Mouse (Mus musculus) heart, embryonic 16.5 days (tissue): Measurements from ENCODE around the gene Atp6v1f. TPM values are rescaled to one million over a fixed set of nuclear protein-coding genes. Genes with fewer than 3 reads are reported as not detected.

ENCODE experiments used
- ATAC-seq: fragments of 200-750 bp; cut with Nextera tagmentation; replicated peaks from 2 replicates; pipeline ENCODE4 v1.8.0; 2017; ENCODE audit warnings: moderate number of reproducible peaks; ENCODE audit not compliant: insufficient read depth, low FRiP score; ENCODE audit errors: extremely low read depth
- H3K27ac ChIP-seq: fragments of 300-500 bp; sonication (generic); 2 replicates; pipeline ENCODE4 v1.5.1; 2014; ENCODE audit warnings: mild to moderate bottlenecking, low read length, control low read depth, moderate library complexity
- H3K27me3 ChIP-seq: fragments of 300-500 bp; sonication (generic); 2 replicates; pipeline ENCODE4 v1.6.1; 2014; ENCODE audit warnings: low read length, mixed read lengths; ENCODE audit not compliant: control insufficient read depth, insufficient read depth
- H3K36me3 ChIP-seq: fragments of 300-500 bp; sonication (generic); 2 replicates; pipeline ENCODE4 v1.6.1; 2014; ENCODE audit not compliant: control insufficient read depth, insufficient read depth
- H3K4me1 ChIP-seq: fragments of 300-500 bp; sonication (generic); 2 replicates; pipeline ENCODE4 v1.6.1; 2014; ENCODE audit warnings: low read length, mixed read lengths; ENCODE audit not compliant: control insufficient read depth, insufficient read depth
- H3K4me2 ChIP-seq: fragments of 300-500 bp; sonication (generic); 2 replicates; pipeline ENCODE4 v1.6.1; 2014; ENCODE audit warnings: low read depth, mild to moderate bottlenecking, control low read depth, low read length
- H3K4me3 ChIP-seq: fragments of 300-500 bp; sonication (generic); 2 replicates; pipeline ENCODE4 v1.5.1; 2014; ENCODE audit warnings: mild to moderate bottlenecking, control low read depth, low read length
- H3K9ac ChIP-seq: fragments of 300-500 bp; sonication (generic); 2 replicates; pipeline ENCODE4 v1.6.1; 2014; ENCODE audit warnings: low read length, control low read depth
- H3K9me3 ChIP-seq: fragments of 300-500 bp; sonication (generic); replicated peaks from 2 replicates; pipeline ENCODE4 v1.6.1; 2016; ENCODE audit warnings: low read length; ENCODE audit not compliant: control insufficient read depth
- WGBS: fragments of 180-500 bp; shearing (Covaris S2); extraction: QIAGEN DNeasy Blood & Tissue Kit; methylation state at CpG from one replicate; pipeline ENCODE4 v1.1.7; 2014; 5-methylcytosine and 5-hydroxymethylcytosine counted together
- polyA plus RNA-seq: library from polyadenylated mRNA; unstranded; fragments of >200 nt; fragmentation: Nextera tagmentation; extraction: Ambion mirVana; gene quantifications from 2 replicates; pipeline ENCODE4 v1.2.1, GENCODE M21; 2015

Gene Atp6v1f
- polyA plus RNA-seq = 197 and 199 TPM in 2 replicates

GRCm38 (mm10) chr6:29467583-29468354 is at the start of gene Atp6v1f:
Gene Atp6v1f (plus strand): TSS chr6:29467718.
- WGBS = under 1% methylated on average over 39 of the region's 39 CpGs
- peak; percentile 95 for ATAC-seq
- peaks cover 11% of the 10 kb centered on the region for H3K36me3 ChIP-seq
- no peaks in the 10 kb centered on the region for H3K27me3 ChIP-seq
- peak within 1 kb of the TSS; percentile 86 for H3K4me3 ChIP-seq
- H3K4me2 ChIP-seq = peak within 1 kb of the TSS; percentile 84
- peak within 1 kb of the TSS; percentile 52 for H3K27ac ChIP-seq
- no peaks in the 10 kb centered on the region for H3K9me3 ChIP-seq
- H3K9ac ChIP-seq = peak within 1 kb of the TSS; percentile 78
- 0 out of 2 replicates have a peak, but pooled peaks cover 6% of the 10 kb centered on the region for H3K4me1 ChIP-seq

DNA sequence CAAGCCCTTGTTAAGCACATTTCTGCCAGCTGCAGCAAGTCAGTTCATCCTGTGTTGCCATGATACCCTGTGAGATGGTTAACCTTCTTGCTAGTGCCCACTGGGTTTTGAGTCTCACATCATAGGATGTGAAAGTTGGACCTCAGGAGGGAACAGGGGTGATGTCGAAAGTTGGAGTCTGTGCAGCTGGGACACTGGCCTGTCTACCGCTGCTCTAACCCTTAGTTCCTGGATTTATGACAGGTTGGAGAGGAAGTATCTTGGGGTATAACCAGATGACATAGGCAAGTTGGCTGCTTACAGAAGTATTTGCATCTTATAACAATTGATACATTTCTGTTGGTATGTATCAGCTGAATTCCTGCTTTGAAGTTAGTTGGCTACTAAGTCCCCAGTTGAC is 46.9 kb upstream of the Atp6v1f start:
- Histone ChIP-seq H3K4me1 (no peaks in the 10 kb centered on the region; the same call in 1 of the 2 replicates), H3K36me3 (no peaks in the 10 kb centered on the region; the same call in 1 of the 2 replicates), H3K4me2 (no peak overlapping the region), H3K9ac (no peak overlapping the region), H3K27ac (no peak overlapping the region), H3K9me3 (no peaks in the 10 kb centered on the region), H3K4me3 (no peak overlapping the region), H3K27me3 (no peaks in the 10 kb centered on the region)
- 74% methylated on average over 2 of the region's 2 CpGs for WGBS
- no peak for ATAC-seq

DNA sequence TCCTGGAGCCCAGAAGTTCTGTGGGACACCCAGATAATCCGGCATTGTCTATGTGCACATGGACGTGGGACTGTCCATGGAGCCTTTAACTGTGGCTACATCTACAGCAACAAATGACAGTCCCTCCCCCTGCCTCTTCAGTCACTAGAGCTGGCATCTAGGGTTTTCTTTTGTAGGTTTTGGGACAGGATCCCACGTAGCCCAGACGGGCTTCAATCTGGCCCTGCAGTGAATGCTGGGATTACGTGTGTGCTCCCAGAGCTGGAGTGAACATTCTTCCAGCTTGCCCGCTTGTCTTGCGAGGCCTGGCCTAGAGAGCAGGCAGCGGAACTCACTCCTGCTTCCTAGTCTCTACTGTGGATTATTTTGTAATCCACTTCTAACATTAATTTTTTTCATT is 42.4 kb upstream of the Atp6v1f start:
- H3K4me3 ChIP-seq = no peak overlapping the region
- no peaks in the 10 kb centered on the region; the same call in 1 of the 2 replicates for H3K4me1 ChIP-seq
- no peak overlapping the region for H3K9ac ChIP-seq
- H3K27ac ChIP-seq = no peak overlapping the region
- H3K36me3 ChIP-seq = 0 out of 2 replicates have a peak, but pooled peaks cover 2% of the 10 kb centered on the region
- H3K4me2 ChIP-seq = no peak overlapping the region
- H3K27me3 ChIP-seq = no peaks in the 10 kb centered on the region
- H3K9me3 ChIP-seq = no peaks in the 10 kb centered on the region
- no peak for ATAC-seq
- 84% methylated on average over 8 of the region's 8 CpGs for WGBS

DNA sequence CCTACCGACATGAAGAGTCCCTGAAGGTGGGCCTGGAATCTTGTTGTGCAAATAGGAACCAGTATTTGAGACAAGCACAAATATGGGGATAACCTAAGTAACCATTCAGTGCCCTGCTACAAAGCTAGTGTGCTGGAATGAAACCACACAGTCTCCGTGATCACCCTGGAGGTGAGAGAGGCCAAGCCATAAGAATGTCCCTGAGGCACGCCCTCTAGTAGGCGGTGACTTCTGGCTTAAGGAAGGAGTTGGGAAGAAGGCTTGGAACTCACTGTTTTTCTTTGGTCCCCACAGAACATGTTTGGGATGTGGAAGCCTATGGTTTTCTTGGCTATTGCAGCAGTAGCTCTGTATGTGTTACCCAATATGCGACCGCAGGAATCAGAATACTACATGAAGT is 41.2 kb upstream of the Atp6v1f start:
- peaks cover 11% of the 10 kb centered on the region for H3K4me1 ChIP-seq
- H3K4me3 ChIP-seq = no peak overlapping the region
- no peak for ATAC-seq
- H3K9ac ChIP-seq = no peak overlapping the region
- no peaks in the 10 kb centered on the region for H3K27me3 ChIP-seq
- no peak overlapping the region for H3K4me2 ChIP-seq
- 76% methylated on average over 6 of the region's 6 CpGs for WGBS
- no peaks in the 10 kb centered on the region for H3K9me3 ChIP-seq
- no peak overlapping the region for H3K27ac ChIP-seq
- 0 out of 2 replicates have a peak, but pooled peaks cover 2% of the 10 kb centered on the region for H3K36me3 ChIP-seq

DNA sequence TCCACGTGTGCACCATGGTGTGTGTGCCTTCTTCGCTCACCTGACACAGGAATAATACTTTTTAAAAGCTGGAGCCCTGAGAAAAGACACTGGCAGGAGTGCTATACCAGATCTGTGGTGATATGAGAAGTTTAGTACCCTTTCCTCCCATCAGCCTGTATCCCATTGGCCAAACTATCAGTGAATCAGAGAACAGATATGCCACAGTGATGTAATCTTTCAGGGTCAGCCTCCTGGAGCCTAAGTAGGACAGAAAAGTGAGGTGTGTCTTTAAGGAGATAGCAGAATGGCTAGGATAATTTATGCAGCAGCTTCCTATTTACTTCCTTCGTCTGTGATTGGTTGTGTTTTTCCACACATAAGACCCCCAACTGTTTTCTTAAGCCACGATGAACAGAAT is 39.3 kb upstream of the Atp6v1f start:
- ATAC-seq = no peak
- peaks cover 23% of the 10 kb centered on the region for H3K4me1 ChIP-seq
- 63% methylated on average over 4 of the region's 4 CpGs for WGBS

GRCm38 (mm10) chr6:29430681-29431420 is 36.7 kb upstream of the Atp6v1f start:
- Histone ChIP-seq H3K4me1 (peaks cover 27% of the 10 kb centered on the region), H3K27me3 (no peaks in the 10 kb centered on the region), H3K27ac (peak overlapping the region; percentile 97), H3K9ac (peak overlapping the region; percentile 73), H3K4me2 (peak overlapping the region; percentile 47), H3K9me3 (no peaks in the 10 kb centered on the region), H3K36me3 (0 out of 2 replicates have a peak, but pooled peaks cover 2% of the 10 kb centered on the region), H3K4me3 (peak overlapping the region; percentile 12; the same call in 1 of the 2 replicates)
- WGBS = 38% methylated on average over 15 of the region's 15 CpGs
- no peak for ATAC-seq

More for the DNA sequence above, 39.3 kb upstream of the Atp6v1f start:
- H3K4me2 ChIP-seq = no peak overlapping the region
- H3K4me3 ChIP-seq = no peak overlapping the region
- H3K9ac ChIP-seq = no peak overlapping the region
- no peaks in the 10 kb centered on the region for H3K27me3 ChIP-seq
- H3K9me3 ChIP-seq = no peaks in the 10 kb centered on the region
- H3K27ac ChIP-seq = no peak overlapping the region
- 0 out of 2 replicates have a peak, but pooled peaks cover 2% of the 10 kb centered on the region for H3K36me3 ChIP-seq

- Histone ChIP-seq H3K9me3 (no peaks in the 10 kb centered on the region), H3K27ac (peak overlapping the region; percentile 97), H3K4me2 (peak overlapping the region; percentile 78), H3K9ac (peak overlapping the region; percentile 73), H3K4me1 (peaks cover 31% of the 10 kb centered on the region), H3K27me3 (no peaks in the 10 kb centered on the region), H3K36me3 (0 out of 2 replicates have a peak, but pooled peaks cover 2% of the 10 kb centered on the region), H3K4me3 (peak overlapping the region; percentile 12; the same call in 1 of the 2 replicates)
- ATAC-seq = peak; percentile 61
- WGBS = 12% methylated on average over 5 of the region's 5 CpGs
Observed at GRCm38 (mm10) chr6:29431473-29431872, 36.0 kb upstream of the Atp6v1f start.

DNA sequence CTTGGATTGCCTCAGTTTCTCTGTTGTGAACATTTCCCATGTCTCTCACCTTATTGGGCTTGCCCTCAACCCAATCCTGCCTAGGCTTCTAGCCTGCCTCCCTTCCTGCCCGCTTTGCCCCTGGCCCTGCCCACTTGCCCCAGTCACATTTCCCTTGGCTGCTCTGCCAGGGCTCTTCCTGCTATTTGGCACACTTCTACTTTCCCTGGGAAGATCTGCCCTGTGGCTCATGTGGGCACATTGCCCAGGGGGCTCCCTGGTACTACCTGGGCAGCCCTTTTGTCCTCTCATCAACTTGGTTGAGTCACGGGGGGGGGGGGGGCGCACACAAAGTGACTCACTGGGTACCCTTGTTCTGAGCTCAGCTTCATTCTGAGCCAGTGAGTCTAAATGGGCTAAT is 35.4 kb upstream of the Atp6v1f start:
- ATAC-seq = no peak
- peaks cover 38% of the 10 kb centered on the region for H3K4me1 ChIP-seq
- no peaks in the 10 kb centered on the region for H3K9me3 ChIP-seq
- H3K4me2 ChIP-seq = peak overlapping the region; percentile 78
- no peak overlapping the region for H3K4me3 ChIP-seq
- no peaks in the 10 kb centered on the region for H3K27me3 ChIP-seq
- H3K36me3 ChIP-seq = 0 out of 2 replicates have a peak, but pooled peaks cover 2% of the 10 kb centered on the region
- H3K27ac ChIP-seq = peak overlapping the region; percentile 97
- peak overlapping the region; percentile 4 for H3K9ac ChIP-seq
- WGBS = 24% methylated on average over 3 of the region's 3 CpGs

- Histone ChIP-seq H3K4me3 (peak overlapping the region; percentile 73), H3K27ac (peak overlapping the region; percentile 97), H3K4me1 (peaks cover 41% of the 10 kb centered on the region), H3K9me3 (no peaks in the 10 kb centered on the region), H3K9ac (peak overlapping the region; percentile 89), H3K36me3 (0 out of 2 replicates have a peak, but pooled peaks cover 3% of the 10 kb centered on the region), H3K27me3 (no peaks in the 10 kb centered on the region), H3K4me2 (peak overlapping the region; percentile 78)
- no peak for ATAC-seq
Observed at GRCm38 (mm10) chr6:29432676-29433037, 34.9 kb upstream of the Atp6v1f start.
